Mouse (Mus musculus) Patski (cell line): ENCODE measurements around the gene Slc34a1. TPM values are rescaled to one million over a fixed set of nuclear protein-coding genes. Genes with fewer than 3 reads are reported as not detected.
A peak's percentile ranks its signal among the peaks of the same experiment; 100 is the strongest.

Experiments
- ATAC-seq: fragments of 100-300 bp; one replicate; pipeline ENCODE4 v1.8.0; 2021
- CTCF ChIA-PET: fragments of 350-600 bp; sonication (Branson Sonifier 250); formaldehyde crosslinking; loops from one replicate; lab custom pipeline; 2022; ENCODE audit warnings: inconsistent platforms; lab: Charles Lee
- POLR2A ChIA-PET: fragments of 350-600 bp; sonication (Branson Sonifier 250); formaldehyde crosslinking; loops from one replicate; lab custom pipeline; 2022; ENCODE audit warnings: antibody characterized with exemption, inconsistent platforms; lab: Charles Lee
- DNase-seq: peaks from one replicate; pipeline ENCODE4 v3.0.0-alpha.2; 2011; ENCODE audit warnings: low read depth, low spot score
- H3K27me3 ChIP-seq: fragments of 371-371 bp; one replicate; pipeline ENCODE4 v1.5.1; 2021
- CTCF ChIP-seq: fragments of 100-300 bp; IDR thresholded peaks from one replicate; pipeline ENCODE4 v1.5.1; 2021
- in situ Hi-C: fragments of 300-500 bp; cut with MboI; formaldehyde crosslinking; loops from 3 replicates; pipeline ENCODE4 v1.11.1; 2018; ENCODE audit warnings: low pct_unique_long_range_greater_than_20kb, mixed read lengths
- polyA plus RNA-seq: library from polyadenylated mRNA; unstranded; gene quantifications from one replicate; pipeline ENCODE4 v1.2.3, GENCODE M21; 2021

Gene Slc34a1
- polyA plus RNA-seq, 1 experiment from 2014 or later: not detected

DNA sequence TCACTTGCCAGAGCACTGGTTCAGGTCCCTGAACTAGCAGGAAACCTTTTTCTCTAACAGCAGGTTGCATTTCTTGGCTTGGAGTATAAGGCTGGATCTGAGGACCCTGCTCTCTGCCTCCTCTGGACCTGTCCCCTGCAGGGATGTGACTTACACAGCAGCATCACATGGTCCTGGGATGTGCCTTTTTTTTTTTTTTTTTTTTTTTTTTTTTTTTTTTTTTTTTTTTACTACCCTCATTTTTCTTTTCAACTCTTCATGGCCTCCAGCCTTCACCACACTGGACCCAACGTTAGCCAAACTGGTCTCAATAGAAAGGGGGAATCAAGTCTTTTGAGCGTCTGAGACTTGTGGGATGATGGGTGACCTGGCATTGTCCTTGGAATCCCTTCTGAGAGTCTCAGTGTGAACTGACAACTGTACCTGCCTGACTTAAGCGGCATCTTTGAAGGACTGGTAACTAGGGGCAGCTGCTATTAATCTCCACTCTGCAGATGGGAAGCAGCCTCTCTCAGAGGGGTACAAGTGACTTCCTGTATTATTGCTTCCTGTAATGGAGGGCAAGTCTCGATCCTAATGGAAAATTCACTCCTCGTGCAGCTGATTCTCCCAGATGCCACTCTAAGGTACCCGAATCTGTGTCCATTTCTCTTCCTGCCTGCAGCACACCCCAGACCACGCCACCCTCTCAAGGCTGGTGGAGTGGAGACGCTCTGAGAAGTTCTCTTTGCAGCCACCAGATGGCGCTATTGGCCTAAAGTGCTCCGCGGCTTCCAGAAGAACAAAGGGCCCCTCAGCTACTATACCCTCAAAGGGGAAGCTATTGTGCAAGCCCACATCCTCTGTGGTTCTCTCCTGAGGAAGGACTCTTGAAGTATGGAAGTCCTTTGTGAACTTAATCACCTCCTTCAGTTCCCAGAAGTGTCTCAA, 7.1 kb downstream of the Slc34a1 start:
- ATAC-seq (peak; percentile 17), DNase-seq (peak; percentile 4)
- in situ Hi-C loops: loop anchor here (5.0 kb wide), 2 partner anchors 62 to 112 kb away; no protein-coding TSS in a partner anchor
- H3K27me3 ChIP-seq: peaks cover 18% of the 10 kb centered on the region
- TF ChIP-seq CTCF: peak; percentile 89
- ChIA-PET POLR2A (interaction anchor here (0.6 to 1.3 kb wide), 2 partner anchors 10 to 132 kb away, joined by 3 read pairs; no protein-coding TSS in a partner anchor), CTCF (interaction anchor here (0.6 to 5.3 kb wide), 19 partner anchors 8 to 120 kb away, joined by 3 to 30 read pairs (median 4); partner anchors contain the start of genes Pdlim7 and Prr7)

DNA sequence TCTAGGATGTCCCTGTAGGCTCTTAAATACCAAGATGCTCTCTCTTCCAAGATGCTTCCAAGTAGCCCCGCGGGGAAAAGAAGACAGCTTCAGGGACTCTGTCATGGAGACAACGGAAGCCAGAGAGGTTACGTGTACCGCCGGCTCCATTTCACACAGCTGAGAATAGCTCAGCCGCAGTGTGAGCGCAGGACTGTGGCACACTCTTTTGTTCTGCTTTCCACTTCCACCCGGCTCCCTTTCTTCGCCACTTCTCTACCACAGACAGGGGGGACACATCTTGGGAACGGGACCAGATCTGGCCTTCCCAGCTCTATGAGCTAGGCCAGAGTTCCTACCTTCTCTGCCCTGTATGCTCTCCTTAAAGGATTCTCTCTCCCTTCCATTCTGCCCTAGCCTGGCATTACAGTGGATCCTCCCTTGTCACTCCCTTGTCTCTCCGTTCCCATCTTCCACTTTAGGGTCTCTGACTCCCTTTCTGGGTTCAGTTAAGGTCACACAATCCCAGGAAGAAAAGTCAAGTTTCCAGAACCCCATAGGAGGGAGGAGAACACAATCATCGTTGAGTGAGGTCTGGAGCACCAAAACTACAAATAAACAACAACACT, 7.9 kb downstream of the Slc34a1 start:
- ChIA-PET POLR2A (interaction anchor here (0.6 to 1.3 kb wide), 2 partner anchors 11 to 131 kb away, joined by 3 read pairs; no protein-coding TSS in a partner anchor), CTCF (interaction anchor here (0.8 to 5.3 kb wide), 16 partner anchors 8 to 120 kb away, joined by 3 to 30 read pairs (median 4); partner anchors contain the start of genes Pdlim7 and Prr7)
- ATAC-seq (no peak), DNase-seq (no peak)
- H3K27me3 ChIP-seq: peaks cover 10% of the 10 kb centered on the region
- in situ Hi-C loops: loop anchor here (5.0 kb wide), 2 partner anchors 61 to 111 kb away; no protein-coding TSS in a partner anchor
- TF ChIP-seq CTCF: no peak

DNA sequence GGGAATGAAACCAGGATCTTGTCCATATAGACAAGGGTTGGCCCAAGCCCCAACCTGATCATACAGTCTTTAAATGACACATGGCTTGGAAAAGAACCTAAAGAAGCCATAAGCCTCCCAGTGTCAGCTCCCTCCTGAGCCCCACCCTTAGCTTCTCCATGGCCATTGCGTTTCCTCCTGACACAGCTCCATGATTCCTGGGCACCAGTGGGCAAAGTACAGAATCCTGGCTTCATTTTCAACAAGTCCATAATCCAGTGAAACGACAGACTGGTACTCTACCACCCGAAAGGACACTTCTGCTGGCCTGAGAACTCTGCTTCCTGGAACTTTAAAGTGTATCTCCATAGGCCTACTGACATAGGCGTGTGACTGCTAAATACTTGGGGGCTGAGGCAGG, 9.4 kb downstream of the Slc34a1 start:
- peaks cover 9% of the 10 kb centered on the region for H3K27me3 ChIP-seq
- ATAC-seq (no peak), DNase-seq (no peak)
- TF ChIP-seq CTCF: no peak
- in situ Hi-C loops: loop anchor here (5.0 kb wide), 2 partner anchors 60 to 110 kb away; no protein-coding TSS in a partner anchor
- CTCF ChIA-PET: interaction anchor here (0.9 to 2.0 kb wide), 4 partner anchors 60 to 118 kb away, joined by 3 to 6 read pairs (median 4); no protein-coding TSS in a partner anchor
- POLR2A ChIA-PET: no interaction called here

DNA sequence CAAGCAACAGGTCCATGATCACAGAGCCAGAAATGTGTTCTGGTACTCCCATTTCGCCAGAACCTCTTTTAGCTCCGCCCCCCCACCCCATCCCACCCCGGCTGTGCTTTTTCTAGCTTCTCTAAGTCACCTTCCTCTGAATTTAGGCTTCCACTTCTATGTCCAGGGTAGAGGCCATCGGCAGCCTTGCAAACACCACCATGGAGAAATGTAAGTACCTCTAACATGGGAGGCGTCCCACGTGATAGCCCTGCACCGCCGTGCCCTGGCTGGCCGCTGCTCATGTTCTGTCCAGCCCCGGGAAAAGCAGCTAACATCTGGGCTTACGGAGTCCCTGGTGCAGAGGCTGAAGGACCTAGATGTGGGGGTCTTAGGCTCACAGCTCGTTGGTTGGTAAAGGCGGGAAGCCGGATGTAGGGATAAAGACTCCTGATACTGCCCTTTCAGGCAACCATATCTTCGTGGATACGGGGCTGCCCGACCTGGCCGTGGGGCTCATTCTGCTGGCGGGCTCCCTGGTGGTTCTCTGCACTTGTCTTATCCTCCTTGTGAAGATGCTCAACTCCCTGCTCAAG, 10.6 kb downstream of the Slc34a1 start:
- DNase-seq: no peak
- H3K27me3 ChIP-seq: peaks cover under 1% of the 10 kb centered on the region
- ChIA-PET CTCF (interaction anchor here (1.0 kb wide), 1 partner anchor 105 kb away, joined by 4 read pairs; the partner anchor contains the start of gene Pdlim7), POLR2A (no interaction called here)
- TF ChIP-seq CTCF: no peak
- ATAC-seq: no peak
- in situ Hi-C loops: loop anchor here (5.0 kb wide), 2 partner anchors 59 to 109 kb away; no protein-coding TSS in a partner anchor

DNA sequence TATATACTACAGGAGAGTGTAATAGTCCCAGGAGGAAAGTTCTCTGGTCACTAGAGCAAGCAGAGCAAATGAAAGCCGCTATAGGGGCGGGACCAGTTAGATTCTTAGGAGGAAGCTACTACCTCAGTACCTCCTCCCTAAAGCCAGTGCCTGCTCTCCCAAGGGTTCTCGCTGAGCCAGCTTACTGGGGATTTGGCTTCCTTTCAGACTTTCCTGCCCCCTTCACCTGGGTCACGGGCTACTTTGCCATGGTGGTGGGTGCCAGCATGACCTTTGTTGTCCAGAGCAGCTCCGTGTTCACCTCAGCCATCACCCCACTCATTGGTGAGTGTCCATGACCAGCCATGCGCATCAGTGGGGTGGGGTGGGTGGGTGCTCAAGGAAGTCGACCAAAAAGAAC, 13.8 kb downstream of the Slc34a1 start:
- TF ChIP-seq CTCF: no peak
- ATAC-seq (no peak), DNase-seq (no peak)
- H3K27me3 ChIP-seq: peaks cover 6% of the 10 kb centered on the region
- ChIA-PET CTCF (interaction anchor here (1.1 kb wide), 1 partner anchor 8 kb away, joined by 3 read pairs; no protein-coding TSS in a partner anchor), POLR2A (no interaction called here)
- in situ Hi-C loops: no loop called here

DNA sequence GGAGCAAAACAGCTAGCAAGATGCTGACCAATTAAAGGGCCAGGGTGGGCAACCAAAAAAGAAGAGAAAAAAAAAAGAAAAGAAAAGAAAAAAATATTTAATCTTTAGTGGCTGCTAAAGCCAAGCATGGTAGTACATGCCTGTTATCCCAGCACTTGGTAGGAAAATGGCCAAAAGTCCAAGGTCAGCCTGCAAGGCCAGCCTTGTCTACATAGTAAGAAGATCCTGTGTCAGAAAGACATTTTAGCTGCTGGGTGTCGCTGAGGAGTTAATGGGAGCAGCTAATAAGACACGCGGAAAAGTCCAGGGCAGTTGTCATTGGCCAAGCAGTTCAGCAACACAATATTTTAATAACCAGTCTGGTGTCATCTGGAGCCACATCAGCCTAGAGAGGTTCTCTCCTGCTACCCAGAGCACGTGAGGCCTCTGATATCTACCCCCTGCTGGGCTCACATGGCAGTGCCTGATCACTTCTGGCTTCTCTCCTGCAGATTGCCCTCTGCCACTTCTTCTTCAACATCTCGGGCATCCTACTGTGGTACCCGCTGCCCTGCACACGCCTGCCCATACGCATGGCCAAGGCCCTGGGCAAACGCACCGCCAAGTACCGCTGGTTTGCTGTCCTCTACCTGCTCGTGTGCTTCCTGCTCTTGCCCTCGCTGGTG, 14.8 kb downstream of the Slc34a1 start:
- H3K27me3 ChIP-seq: peaks cover 6% of the 10 kb centered on the region
- in situ Hi-C loops: no loop called here
- ChIA-PET CTCF (interaction anchor here (1.1 to 1.4 kb wide), 2 partner anchors 8 to 9 kb away, joined by 3 read pairs; no protein-coding TSS in a partner anchor), POLR2A (no interaction called here)
- no peak for ATAC-seq
- DNase-seq: no peak
- TF ChIP-seq CTCF: no peak

DNA sequence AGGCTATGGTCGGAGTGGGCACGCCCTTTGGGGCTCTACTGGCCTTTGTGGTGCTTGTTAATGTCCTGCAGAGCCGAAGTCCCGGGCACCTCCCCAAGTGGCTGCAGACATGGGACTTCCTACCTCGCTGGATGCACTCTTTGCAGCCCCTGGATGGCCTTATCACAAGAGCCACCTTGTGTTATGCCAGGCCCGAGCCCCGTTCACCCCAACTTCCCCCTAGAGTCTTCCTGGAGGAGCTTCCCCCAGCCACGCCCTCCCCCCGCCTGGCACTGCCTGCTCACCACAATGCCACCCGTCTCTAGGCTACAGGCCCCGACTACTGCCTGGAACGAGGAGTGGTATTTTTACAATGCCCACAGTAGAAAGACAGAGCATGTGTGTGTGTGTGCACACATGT, 15.3 kb downstream of the Slc34a1 start:
- POLR2A ChIA-PET: no interaction called here
- no peak for TF ChIP-seq CTCF
- DNase-seq (no peak), ATAC-seq (no peak)
- CTCF ChIA-PET: interaction anchor here (1.4 kb wide), 1 partner anchor 8 kb away, joined by 3 read pairs; no protein-coding TSS in a partner anchor
- in situ Hi-C loops: no loop called here
- H3K27me3 ChIP-seq: peaks cover 6% of the 10 kb centered on the region

DNA sequence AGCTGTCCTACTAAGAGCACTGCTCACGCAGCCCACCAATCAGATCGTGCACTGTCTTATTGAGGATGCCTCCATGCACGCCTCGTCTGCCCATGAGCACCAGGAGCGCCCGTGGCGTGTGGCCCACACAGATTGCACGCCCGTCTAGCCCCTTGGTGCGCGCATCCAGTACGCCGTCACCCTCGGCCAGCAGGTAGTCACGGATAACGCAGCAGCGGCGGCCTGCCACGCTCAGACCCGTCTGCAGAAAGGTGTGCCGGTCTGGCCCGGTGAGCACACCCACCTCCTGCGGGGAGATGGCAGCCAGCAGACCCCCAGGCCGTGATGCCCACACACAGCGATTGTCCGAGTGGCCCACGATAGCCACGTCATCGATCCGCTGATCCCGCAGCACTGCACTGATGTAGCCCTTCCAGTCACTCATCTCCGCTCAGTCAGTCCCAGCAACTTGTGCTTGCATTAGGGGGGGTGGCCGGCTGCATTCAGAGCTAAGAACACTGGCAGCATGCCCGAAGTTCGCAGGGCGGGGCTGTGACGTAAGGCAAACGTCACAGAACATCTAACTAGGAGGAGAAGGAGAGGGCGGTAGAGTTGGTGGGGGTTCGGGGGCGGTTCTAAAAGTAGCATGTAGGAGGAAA, 16.9 kb downstream of the Slc34a1 start, which contains the start of gene Pfn3:
Pfn3 (minus strand) TSS at position 490 of the 638 bp plus-strand sequence.
- CTCF ChIA-PET: no interaction called here
- in situ Hi-C loops: no loop called here
- ATAC-seq (no peak), DNase-seq (no peak)
- POLR2A ChIA-PET: no interaction called here
- peaks cover 6% of the 10 kb centered on the region for H3K27me3 ChIP-seq
- TF ChIP-seq CTCF: no peak

DNA sequence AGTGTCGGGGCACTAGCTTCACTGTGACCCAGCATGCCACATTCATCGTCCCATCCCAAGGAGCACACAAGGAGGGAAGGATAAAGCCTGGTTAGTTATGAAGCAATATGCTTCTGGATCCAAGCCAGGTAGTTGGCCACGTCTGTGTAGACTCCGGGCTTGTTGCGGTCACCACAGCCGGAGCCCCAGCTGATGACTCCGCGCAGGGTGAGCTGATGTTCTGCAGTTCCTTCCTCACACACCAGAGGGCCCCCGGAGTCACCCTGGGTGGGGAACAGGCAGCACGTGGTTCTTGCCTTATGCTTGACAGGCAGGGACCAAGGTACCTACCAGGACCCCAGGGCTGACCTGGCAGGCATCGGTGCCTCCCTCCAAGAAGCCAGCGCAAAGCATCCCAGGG, 20.0 kb downstream of the Slc34a1 start:
- peak; percentile 34 for DNase-seq
- peaks cover 16% of the 10 kb centered on the region for H3K27me3 ChIP-seq
- ChIA-PET CTCF (interaction anchor here (1.2 to 5.4 kb wide), 4 partner anchors 12 to 53 kb away, joined by 6 to 30 read pairs (median 6); no protein-coding TSS in a partner anchor), POLR2A (interaction anchor here (0.9 to 2.6 kb wide), 2 partner anchors 48 to 53 kb away, joined by 3 to 9 read pairs; no protein-coding TSS in a partner anchor)
- TF ChIP-seq CTCF: no peak
- peak; percentile 71 for ATAC-seq
- in situ Hi-C loops: no loop called here
